Mouse (Mus musculus) lung, postnatal 0 days (tissue): ENCODE data around the gene Iqcf3.

ENCODE experiments used
- CTCF ChIP-seq: IDR thresholded peaks from 2 replicates; pipeline ENCODE4 v1.5.1; 2016; ENCODE audit warnings: antibody characterized with exemption, mild to moderate bottlenecking
- EP300 ChIP-seq: IDR thresholded peaks from 2 replicates; pipeline ENCODE4 v1.6.1; 2016; ENCODE audit warnings: antibody characterized with exemption, mild to moderate bottlenecking, control low read depth

DNA sequence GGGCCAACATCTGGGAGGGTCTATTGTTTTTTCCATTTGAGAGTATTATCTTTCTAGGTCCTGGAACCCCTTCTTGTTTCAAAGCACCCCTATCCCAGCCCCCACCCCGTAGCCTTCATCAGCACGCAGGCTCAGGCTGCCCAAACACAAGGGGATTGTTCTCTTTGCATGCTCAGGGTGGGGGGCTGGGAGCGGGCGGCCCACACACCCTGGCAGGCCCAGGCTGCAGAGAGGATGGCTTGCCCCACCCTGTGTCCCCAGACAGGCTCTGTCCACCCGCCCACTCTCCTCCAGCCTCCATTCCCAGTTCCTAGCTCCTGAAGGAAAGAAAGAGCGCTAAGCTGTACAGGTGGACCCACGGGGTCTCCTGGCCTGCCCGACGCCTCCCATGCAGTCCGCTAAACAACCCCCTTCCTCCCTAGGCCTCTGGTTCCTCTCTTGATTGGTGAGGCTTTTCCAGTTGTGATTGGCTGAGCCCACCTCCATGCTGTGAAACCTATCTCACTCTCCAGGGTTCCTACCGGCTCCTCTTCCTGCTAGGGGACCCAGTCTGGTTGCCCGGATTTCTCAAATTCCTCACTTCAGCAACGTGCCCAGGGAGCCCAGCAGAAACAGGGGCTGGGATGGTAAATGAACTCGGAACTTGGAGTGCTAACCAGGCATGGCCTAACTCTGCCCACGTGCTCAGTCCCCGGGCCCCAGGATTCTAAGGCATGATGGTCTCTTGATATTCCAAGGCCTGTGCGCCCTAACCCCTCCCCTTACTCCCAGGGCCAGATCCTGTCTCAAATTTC, 106.3 kb downstream of the Iqcf3 start:
- no peak for TF ChIP-seq CTCF
- no peak for TF ChIP-seq EP300
